Mouse (Mus musculus): ENCODE data around the gene Dock1.

GRCm38 (mm10) chr7:135205111-135205510 is 534.7 kb downstream of the Dock1 start:
- TF ChIP-seq POLR2A (IDR thresholded peaks at IDR 0.05; ENCODE audit: low read depth, low read length): no peak
- TF ChIP-seq CTCF (conservative IDR thresholded peaks at IDR 0.05; ENCODE audit: insufficient read depth, insufficient read length, low read depth, low read length): no peak
